Mouse (Mus musculus): ENCODE results near the gene Rab26.

DNA sequence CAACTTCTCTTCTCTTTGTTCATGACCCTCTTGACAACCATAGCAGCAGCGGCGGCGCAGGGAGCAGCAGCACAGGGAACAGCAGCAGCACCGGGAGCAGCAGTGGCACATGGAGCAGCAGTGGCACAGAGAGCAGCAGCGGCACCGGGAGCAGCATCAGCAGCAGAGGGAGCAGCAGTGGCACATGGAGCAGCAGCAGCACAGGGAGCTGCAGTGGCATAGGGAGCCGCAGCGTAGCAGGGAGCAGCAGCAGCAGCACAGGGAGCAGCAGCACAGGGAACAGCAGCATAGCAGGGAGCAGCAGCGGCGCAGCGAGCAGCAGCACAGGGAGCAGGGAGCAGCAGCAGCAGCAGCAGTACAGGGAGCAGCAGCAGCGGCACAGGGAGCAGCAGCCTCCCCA lies 10.6 kb upstream of the Rab26 start:
- TF ChIP-seq CTCF (IDR thresholded peaks at IDR 0.05): peak; percentile 28; the same call in 1 of the 2 replicates
- TF ChIP-seq EP300 (IDR thresholded peaks at IDR 0.05): no peak
